Mouse (Mus musculus): ENCODE results near the gene Ptpru.
"Not testable (repeated sequence)": the region's sequence is repeated elsewhere in the genome, so short reads cannot be mapped to it uniquely, and the experiment has no call there.

The Ptpru gene

DNA sequence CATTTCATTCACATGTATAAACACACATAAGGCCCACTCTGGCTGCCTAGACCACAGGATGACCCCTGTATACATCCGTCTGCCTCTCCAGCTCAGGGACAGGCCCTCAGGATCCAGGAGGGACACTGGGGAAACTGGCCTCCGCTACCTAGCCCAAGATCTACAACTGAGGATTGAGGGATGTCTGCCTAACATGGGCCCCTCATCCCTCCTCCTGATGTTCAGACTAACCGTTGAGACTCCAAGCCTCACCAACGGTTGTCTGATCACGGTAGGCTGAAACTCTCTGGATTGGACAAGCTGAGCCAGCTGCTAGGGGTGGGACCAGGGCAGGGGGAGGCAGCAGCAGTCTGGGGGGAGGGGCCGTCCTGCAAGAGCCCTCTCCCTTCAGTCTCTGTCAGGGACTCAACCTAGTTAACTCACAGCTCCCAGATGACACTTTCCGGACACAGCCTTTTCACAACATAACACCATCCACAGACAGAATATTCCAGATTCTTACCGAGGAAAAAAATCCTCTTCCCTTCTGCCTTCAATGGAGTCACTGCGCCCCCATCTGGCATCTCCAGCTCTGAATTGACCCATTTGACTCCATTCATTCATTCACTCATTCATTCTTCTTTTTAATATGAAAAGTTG, 4.0 kb downstream of the Ptpru start:
- no peak for DNase-seq

DNA sequence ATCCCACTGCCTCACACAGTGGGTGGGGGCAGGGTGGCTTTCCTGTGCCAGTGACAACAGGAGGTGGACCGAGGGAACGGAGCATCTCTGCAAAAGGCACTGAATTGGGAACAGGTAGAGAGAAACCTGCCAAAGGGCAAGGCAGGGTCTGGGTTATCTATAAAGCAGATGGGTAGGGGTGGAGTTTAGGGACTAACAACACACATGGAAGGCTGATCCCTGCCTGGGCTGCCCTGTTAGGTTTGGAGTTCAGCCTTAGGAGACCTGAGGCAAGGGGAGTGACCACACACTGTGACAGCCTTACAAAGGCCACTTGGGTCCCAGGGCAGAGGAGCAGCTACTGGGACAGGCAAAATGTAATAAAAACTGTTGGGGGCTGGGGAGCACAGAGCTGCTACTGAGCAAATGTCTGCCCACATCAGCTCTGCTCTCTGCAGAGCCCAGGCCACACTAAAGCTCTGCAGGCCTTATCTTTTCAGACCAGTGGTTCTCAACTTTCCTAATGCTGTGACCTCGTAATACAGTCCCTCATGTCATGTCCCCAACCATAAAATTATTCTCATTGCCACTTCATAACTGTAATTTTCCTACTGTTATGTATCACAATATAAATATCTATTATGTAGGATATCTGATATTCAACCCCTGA, 5.2 kb downstream of the Ptpru start:
- DNase-seq, result no peak

DNA sequence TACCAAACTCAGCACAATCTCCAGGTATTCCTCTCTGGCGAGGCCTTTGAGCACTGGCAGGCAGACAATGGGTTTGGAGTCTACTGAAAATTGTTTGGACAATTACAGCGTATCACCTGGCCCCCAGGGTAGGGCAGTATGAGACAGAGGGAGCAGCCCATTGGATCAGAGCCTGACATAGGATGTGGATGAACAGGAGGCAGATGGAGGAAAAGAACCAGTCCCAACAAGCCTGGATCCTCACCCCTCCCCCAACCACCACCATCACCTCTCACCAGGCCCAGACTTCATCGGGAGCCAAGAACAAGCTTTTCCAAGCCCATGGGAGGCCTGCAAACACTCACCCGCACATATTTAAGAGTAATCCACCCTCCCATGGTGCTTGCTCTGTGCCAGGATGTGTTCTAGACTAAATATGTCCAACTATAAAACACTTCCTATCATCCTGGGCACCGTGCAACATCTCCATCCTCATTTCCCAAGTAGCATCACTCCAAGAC, 6.5 kb downstream of the Ptpru start:
- no peak for DNase-seq

DNA sequence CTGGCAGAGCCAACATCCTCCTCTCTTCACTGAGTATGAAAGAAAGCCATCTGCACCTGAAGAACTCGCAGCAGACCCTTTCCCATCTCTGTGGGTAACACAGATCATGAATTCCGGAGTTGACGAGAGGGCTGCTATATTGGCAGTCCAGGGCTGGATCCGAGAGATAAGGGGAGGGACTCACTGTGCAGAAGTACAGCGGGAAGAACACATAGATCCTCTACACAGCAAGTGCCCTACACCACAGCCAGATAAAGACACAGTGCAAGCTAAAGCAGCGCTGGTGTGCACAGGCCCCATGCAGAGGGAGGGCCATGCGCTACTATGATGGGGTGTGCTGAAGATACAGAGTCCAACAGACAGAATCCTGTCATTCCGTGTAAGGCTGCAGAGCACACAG, 9.0 kb downstream of the Ptpru start:
- no peak for DNase-seq

DNA sequence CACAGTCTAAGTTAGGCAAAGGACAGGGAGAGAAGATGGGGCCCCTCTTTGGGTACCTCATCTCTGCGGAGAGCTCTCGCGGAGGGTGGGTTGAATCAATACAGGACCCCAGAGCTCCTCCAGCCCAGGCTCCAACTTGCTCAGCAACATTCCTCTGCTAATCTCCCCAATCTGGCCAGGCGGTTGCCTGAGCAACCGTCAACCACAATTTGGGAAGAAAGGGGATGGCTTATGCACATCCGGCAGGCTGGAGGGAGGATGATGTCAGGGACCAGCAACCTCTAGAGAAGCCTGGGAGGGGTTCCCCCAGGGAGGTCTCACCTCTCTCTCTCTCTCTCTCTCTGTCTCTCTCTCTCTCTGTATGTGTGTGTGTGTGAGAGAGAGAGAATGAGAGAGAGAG, 11.2 kb downstream of the Ptpru start:
- no peak for DNase-seq

DNA sequence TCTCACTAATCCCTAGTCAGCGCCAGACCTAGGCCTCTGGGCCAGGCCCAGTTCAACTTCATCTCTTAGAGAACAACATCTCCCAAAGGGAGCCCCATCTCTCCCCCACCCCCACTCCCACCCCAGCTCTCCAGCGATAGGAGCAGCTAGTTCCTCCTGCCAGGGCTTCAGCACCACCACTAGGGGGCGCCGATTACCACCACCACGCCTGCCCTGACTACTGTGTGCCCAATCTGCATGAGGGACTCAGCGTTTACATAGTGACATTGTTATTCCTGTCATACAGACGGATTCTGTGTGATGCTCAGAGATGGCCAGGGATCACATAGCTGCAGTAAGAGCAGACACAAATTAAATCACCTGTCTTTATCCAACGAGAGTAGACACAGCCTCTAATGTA, 12.3 kb downstream of the Ptpru start:
- no peak for DNase-seq

DNA sequence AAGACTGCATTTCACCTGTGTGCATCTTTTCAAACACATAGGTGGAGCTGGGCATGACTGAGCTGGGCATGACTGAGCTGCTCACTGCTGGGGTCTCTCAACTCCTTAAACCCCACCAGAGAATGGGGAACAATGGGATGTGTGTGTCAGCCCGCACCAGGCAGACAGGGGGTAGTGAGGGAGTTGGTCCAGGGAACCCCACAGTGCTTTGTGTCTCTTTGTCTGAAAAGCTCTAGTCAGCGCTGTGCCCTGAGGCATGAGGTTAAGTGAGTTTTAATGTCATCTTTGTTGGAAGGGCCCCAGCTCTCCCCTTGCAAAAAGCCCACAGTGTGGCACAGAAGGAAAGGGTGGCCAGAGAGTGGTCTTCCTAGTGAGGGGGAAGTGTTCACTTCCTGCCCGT, 13.1 kb downstream of the Ptpru start:
- no peak for DNase-seq

DNA sequence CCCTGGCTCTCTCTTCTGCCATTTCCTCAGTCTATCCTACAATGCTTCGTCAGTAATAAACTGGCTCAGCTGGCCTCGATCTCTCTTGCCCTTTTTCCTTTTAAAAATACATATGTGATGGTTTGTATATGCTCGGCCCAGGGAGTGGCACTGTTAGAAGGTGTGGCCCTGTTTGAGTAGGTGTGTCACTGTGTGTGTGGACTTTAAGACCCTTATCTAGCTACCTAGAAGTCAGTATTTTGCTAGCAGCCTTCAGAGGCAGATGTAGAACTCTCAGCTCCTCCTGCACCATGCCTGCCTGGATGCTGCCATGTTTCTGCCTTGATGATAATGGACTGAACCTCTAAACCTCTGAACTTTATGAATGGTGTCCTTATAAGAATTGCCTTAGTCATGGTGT, 15.5 kb downstream of the Ptpru start:
- DNase-seq, result no peak

DNA sequence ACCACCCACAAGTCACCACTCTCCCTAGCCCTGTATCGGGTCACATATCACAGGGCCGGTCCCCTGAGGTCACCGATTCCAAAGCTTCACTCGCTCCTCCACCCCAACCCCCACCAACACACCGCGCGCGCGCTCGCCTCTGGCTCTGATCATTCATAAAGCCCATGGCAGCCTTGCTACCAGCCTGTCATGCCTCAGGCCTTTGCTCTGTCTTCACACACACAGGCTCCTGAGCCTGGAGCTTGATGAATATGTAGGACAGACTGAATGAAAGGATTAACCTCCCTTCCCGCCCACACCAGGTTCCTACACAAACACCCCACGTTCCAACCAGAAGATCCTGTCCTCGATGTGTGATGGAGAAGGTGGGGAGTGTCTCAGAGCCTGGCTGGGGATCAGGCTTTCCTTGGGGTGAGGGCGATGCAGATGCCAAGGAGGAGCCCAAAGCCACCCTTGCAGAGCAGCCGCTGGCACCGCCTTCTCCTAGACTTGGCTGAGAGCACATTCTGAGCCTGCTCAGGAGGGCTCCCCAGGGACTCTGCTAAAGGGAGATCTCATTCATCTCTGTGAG, 16.8 kb downstream of the Ptpru start:
- no peak for DNase-seq

DNA sequence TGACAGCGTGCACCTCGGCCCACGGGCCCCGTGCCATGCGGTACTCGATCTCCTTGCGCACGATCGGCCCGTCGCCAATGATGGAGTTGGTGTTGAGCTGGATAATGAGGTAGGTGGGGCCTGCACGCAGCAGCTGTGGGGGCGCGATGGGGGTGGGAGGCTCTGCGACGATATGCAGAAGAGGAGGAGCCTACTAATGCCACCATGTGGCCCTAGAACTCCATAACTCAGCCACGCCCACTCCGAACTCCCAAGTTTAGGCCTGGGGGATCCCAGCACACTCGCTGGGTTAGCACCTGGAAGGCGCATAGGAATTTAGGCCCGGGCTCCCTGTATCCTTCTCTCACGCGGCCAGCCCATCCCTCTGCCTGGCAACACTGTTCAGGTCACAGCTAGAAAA, 19.2 kb downstream of the Ptpru start:
- DNase-seq, result no peak

DNA sequence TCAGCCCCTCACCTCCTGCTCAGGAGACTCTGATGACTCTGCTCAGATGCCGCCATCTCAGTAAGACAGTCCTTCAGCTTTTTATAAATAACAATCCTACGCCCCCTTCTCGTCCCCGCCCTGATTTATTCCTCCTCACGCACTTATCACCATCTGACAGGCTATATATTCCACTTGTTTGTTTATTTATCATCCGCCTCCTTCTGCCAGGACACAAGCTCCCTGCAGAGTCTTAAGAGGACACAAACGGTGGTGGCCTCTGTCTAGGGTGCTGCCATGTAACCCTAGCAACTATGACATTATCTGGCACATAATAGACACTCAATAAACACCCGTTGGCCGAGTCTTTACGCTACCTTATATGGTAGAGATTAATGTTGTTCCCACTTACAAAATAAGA, 22.3 kb downstream of the Ptpru start:
- no peak for DNase-seq

DNA sequence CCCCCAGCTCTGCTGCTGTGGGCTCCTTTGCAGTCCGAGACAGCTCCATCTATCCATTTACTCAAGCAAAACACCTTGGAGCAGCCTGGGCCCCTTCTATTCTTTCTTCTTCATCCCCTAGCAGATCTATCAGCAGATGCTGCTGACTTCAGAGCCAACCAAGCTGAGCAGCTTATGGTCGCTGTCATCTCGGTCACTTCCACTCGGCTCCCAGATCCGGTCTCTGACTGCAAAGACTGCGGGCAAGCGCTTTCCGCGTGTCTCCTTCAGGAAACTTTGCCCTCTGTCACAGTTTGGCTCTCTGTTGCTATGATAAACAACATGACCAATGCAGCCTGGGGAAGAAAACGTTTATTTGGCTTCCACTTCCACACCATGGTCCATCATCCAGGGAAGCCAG, 23.2 kb downstream of the Ptpru start:
- no peak for DNase-seq

DNA sequence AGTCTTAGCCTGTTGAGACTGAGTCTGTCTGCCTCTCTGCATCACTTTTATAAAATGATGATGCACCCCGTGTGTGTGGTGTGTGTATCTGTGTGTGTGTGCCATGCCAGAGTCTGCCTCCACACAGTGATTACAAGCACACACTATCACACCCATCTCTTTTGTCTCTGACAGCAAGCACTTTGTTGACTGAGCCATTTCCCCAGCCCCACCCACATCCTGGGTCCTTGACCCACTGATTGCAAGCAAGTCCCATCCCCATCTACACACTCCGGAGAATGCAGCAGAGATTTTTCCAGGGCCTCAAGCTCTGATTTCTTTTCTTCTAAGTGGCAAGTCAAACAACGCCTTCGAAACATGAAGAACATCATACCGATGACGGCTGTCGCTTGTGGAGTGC, 24.3 kb downstream of the Ptpru start:
- DNase-seq, result no peak

DNA sequence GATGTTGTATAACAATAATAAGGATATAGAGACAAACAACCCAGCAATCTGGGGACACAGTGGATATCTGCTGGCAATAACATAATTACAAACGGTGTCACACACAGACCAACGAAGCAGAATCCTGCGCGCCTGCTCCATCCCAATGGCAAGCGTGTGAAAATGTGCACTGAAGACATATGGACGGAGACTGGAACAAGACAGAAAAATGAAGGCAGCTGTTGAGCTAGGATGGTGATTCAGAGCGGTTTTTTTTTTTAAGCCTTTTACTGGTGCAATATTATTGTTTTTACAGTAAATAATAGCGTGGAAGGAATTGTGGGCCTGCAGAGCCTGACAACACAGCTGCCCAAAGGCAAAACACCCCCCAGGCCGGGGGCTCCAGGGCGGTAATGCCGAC, 25.6 kb downstream of the Ptpru start:
- no peak for DNase-seq

DNA sequence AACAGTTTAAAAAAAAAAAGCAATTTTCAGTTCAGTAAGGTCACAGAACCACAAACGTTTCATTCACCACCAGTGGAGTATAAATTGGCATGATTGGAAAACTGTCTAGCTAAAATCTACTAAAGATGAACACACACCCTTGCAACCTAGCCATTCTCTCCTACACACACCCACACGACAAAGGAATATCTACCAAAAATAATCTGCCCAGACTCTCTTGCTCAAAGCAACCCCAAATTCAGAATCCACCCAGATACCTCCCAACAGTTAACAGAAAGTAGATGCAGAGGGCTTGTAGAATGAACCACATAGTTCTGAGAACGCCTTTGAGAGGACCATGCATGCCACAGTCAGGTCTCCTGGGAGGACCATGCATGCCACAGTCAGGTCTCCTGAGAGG, 32.8 kb downstream of the Ptpru start:
- DNase-seq, result no peak

DNA sequence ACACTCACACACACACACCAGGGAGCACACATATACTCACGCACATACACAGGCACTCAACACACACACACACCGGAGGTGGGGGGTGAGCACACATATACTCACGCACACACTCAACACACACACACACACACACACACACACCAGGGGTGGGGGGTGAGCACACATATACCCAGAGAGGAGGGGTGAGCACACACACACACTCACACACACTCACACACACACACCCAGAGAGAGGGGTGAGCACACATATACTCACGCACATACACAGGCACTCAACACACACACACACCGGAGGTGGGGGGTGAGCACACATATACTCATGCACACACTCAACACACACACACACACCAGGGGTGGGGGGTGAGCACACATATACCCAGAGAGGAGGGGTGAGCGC, 33.4 kb downstream of the Ptpru start:
- DNase-seq, result not testable (repeated sequence)

DNA sequence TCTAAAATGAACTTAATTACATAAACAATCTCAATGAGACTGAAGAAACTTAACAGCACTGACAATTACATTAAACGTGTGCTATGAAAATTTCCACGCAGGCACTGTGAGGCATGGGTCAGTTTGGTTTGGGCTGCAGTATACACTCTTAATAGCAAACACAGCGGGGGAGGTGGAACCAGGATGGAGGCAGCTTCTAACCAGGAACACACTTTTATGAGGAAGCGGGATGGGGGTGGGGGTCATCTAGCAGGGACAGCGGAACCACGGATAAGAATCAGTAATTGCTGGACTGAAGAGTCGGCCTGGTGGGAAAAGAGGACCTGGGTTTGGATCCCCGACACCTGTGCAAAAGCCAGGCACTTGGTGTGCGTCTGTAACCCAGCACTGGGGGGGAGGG, 34.2 kb downstream of the Ptpru start:
- DNase-seq, result no peak

DNA sequence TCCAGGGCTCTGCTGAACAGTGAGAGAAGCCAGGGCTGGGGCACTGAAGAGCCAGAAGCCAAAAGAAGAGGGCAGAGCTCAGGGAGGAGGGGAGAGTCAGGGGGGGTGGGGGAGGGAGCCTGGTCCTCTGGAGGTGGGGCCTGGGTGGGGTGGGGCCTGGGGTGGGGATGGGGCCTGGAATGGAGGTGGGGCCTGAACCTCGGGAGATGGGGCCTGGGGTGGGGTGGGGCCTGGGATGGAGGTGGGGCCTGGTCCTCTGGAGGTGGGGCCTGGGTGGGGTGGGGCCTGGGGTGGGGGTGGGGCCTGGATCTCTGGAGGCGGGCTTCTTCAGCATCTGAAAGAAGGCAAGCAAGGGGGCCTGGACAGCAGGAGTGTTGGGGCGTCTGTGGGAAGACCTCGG, 39.1 kb downstream of the Ptpru start:
- no peak for DNase-seq

DNA sequence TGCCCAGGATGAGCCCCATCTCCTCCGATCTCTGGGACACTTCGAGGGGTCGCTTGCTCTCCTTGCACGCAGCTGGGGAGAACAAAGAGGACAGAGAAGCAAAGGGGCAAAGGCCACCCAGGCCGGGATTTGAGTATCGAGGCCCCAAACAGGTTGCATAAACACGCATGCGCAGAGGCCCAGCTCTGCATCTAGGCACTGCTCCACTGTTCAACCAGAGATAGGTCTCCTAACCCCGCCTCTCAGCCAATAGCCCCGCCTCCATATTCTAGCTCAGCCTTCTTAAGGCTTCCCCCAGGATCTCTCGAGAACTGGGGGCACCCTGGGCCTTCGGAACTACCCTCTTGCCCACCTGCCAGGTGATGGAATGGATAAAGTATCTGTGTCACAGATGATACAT, 40.2 kb downstream of the Ptpru start:
- DNase-seq, result no peak

DNA sequence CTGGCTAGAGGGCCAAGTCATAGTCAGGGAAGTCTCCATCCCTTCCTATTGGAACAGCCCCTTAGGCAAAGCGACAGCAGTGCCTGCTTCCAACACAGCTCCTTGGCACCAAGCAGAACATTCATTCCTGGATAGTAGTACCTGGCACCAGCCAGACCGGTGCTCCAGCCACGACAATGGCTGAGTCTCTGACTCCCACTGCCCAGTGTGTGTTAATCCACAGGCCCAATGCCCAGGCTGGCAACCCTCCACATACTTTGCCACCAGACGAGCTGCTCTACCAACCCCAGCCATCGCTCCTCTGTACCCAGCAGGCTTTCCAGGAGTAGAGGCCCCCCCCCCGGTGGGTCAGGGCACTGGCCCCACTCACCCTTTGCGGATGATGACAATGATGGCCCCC, 40.6 kb downstream of the Ptpru start:
- no peak for DNase-seq

DNA sequence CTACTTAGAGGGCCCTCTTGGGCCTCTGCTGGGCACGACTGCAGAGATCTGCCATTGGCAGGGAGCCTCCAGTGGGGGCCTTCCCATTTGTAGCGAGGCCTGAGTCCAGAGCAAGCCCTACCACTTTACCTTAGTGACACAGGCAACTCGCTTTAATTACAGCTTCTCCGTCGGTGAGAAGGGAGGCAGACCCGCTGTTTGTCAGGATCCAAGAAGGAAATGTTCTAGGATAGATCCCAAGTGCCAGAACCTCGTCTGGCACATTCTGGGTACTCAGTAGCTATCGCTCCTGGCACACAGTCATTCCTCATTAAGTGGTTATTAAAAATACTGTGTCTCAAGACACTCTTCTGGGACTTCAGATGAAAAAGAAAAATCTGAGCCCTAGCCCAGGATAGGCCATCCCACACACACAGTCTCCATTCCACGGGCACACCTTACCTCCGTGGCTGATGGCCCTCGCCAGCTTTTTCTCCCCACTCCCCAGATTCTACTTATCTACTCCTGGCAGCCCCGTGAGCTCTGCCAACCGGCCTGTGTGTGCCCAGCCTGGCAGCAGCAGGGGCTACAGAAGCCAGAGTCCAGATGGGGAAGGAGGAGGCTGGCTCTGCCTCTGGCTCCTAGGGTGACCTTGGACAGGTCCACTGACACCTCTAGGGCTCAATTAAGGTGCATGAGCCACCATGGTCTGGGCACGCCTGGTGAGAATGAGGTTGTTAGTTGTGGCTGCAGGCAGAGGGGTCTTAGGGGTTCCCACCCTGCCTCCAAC, 41.6 kb downstream of the Ptpru start:
- no peak for DNase-seq

DNA sequence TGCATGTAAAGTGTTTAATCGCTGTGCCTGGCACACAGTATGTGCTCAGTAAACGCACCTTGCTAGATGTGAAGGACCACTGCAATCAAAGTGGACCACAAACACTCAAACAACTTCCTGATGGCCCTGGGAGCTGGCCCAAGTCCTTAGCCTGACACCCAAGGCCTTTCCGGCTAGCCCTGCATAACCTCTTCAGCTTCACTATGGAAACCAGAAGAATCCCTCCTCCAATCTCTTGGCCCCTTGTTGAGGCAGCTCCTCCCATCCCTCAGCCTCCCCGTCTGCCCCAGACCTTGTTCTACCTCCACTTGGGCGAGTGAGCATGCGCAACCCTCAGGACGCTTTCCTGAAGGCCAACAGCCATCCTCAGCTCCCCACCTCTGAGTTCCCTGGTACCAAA, 51.3 kb downstream of the Ptpru start:
- DNase-seq, result no peak

DNA sequence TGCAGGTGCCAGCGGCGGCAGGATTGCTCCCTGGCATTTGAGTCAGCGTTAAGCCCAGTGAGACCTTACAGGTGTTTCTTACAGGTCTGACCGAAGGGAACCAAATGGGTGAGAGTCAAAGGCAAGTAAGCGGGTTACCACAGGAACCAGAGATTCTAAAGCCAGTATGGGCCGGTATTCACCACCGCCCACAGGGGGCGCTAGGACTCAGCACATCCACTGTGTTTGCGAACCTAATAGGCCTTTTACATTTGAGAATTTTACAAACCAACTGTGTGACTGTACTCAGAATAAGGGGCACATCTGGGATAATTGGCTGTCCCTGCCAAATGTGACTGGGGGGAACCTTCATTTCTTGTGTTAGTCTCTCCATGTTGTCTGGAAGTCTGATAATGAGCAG, 54.1 kb downstream of the Ptpru start:
- DNase-seq, result peak; percentile 33

DNA sequence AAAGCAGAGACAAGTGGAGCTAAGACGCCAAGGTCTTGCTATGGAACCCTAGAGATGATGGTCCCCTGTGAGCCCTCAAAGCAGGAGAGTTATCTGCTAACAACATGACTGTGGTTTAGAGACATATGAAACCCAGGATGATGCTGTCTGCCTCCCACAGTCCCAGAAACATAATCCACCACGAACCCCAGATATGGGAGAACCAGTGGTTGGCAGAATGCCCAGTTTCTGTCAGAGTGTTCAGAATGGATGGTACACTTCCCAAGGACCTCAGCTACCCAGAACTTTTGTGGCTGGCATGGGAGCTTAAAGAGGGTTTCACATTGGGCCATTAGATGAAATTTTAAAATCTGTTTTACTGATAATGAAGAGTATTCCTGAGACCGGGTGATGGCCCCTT, 57.1 kb downstream of the Ptpru start:
- DNase-seq, result no peak
